Mouse (Mus musculus) thymus, adult 2 months (tissue): ENCODE measurements around the gene Naaladl2. TPM values are rescaled to one million over a fixed set of nuclear protein-coding genes. Genes with fewer than 3 reads are reported as not detected.

ENCODE experiments used
- DNase-seq: peaks from one replicate; pipeline ENCODE4 v3.0.0; 2021
- H3K27ac ChIP-seq: fragments of 200-500 bp; 2 replicates; pipeline ENCODE4 v1.5.1; 2012; ENCODE audit warnings: low read length, control low read depth; ENCODE audit not compliant: control insufficient read depth, insufficient read depth
- H3K27me3 ChIP-seq: fragments of 200-500 bp; 2 replicates; pipeline ENCODE4 v1.6.1; 2012; ENCODE audit warnings: mild to moderate bottlenecking, low read length, moderate library complexity, mixed read lengths; ENCODE audit not compliant: control insufficient read depth, insufficient read depth
- H3K36me3 ChIP-seq: fragments of 200-500 bp; 2 replicates; pipeline ENCODE4 v1.6.1; 2012; ENCODE audit warnings: mild to moderate bottlenecking, low read length, moderate library complexity; ENCODE audit not compliant: control insufficient read depth, insufficient read depth
- H3K4me1 ChIP-seq: fragments of 200-500 bp; replicated peaks from 2 replicates; pipeline ENCODE4 v1.6.1; 2012; ENCODE audit warnings: low read length; ENCODE audit not compliant: control insufficient read depth, insufficient read depth
- H3K4me3 ChIP-seq: fragments of 200-500 bp; 2 replicates; pipeline ENCODE4 v1.5.1; 2012; ENCODE audit warnings: mild to moderate bottlenecking, low read length, control low read depth, moderate library complexity; ENCODE audit not compliant: control insufficient read depth, insufficient read depth
- CTCF ChIP-seq: fragments of 200-500 bp; IDR thresholded peaks from 2 replicates; pipeline ENCODE4 v1.5.1; 2012; ENCODE audit warnings: mild to moderate bottlenecking, control low read depth, low read length, moderate library complexity, borderline replicate concordance; ENCODE audit not compliant: control insufficient read depth, poor library complexity, insufficient read depth; ENCODE audit errors: extremely low read depth
- POLR2A ChIP-seq: fragments of 200-500 bp; IDR thresholded peaks from 2 replicates; pipeline ENCODE4 v1.6.1; 2012; ENCODE audit warnings: mild to moderate bottlenecking, low read length, control low read depth, moderate library complexity; ENCODE audit not compliant: control insufficient read depth, poor library complexity, insufficient read depth; ENCODE audit errors: extremely low read depth
- WGBS: fragments of 180-500 bp; shearing (Covaris S2); methylation state at CpG from one replicate; pipeline ENCODE4 v1.1.7; 2018; 5-methylcytosine and 5-hydroxymethylcytosine counted together
- polyA plus RNA-seq: library from polyadenylated mRNA; depleted of rRNA; stranded (reverse); fragments of >200 nt; gene quantifications from 2 replicates; pipeline ENCODE4 v1.2.3, GENCODE M21; 2012

Gene Naaladl2
- polyA plus RNA-seq, 1 experiment, result 0.23 TPM

- WGBS, result 78% methylated on average over 4 of the region's 4 CpGs
- Histone ChIP-seq H3K4me1 (no peaks in the 10 kb centered on the region), H3K27me3 (no peaks in the 10 kb centered on the region), H3K27ac (no peak overlapping the region), H3K36me3 (no peaks in the 10 kb centered on the region), H3K4me3 (no peak overlapping the region)
- no peak for DNase-seq
- no peak for TF ChIP-seq POLR2A
- no peak for TF ChIP-seq CTCF
Observed at GRCm38 (mm10) chr3:25127864-25128263, 16.2 kb downstream of the Naaladl2 start.

GRCm38 (mm10) chr3:25124919-25125846 is 18.9 kb downstream of the Naaladl2 start:
- WGBS, result 66% methylated on average over 5 of the region's 5 CpGs
- TF ChIP-seq POLR2A (no peak), CTCF (no peak)

GRCm38 (mm10) chr3:25113107-25113506 is 31.0 kb downstream of the Naaladl2 start:
- TF ChIP-seq CTCF (no peak), POLR2A (no peak)
- WGBS, result 88% methylated on average over 4 of the region's 4 CpGs
- Histone ChIP-seq H3K4me3 (no peak overlapping the region), H3K4me1 (no peaks in the 10 kb centered on the region), H3K27ac (no peak overlapping the region), H3K36me3 (no peaks in the 10 kb centered on the region), H3K27me3 (no peaks in the 10 kb centered on the region)
- DNase-seq, result no peak

More at GRCm38 (mm10) chr3:25124919-25125846, 18.9 kb downstream of the Naaladl2 start:
- Histone ChIP-seq H3K4me3 (no peak overlapping the region), H3K36me3 (no peaks in the 10 kb centered on the region), H3K4me1 (no peaks in the 10 kb centered on the region), H3K27me3 (no peaks in the 10 kb centered on the region), H3K27ac (no peak overlapping the region)
- DNase-seq, result no peak

GRCm38 (mm10) chr3:25108997-25109396 is 35.1 kb downstream of the Naaladl2 start:
- 79% methylated on average over 3 of the region's 3 CpGs for WGBS
- Histone ChIP-seq H3K27me3 (no peaks in the 10 kb centered on the region), H3K4me3 (no peak overlapping the region), H3K36me3 (no peaks in the 10 kb centered on the region), H3K27ac (no peak overlapping the region), H3K4me1 (no peaks in the 10 kb centered on the region)
- DNase-seq, result no peak
- TF ChIP-seq CTCF (no peak), POLR2A (no peak)

- no peak for DNase-seq
- H3K4me1 ChIP-seq, result no peaks in the 10 kb centered on the region
- TF ChIP-seq POLR2A (no peak), CTCF (no peak)
- no peaks in the 10 kb centered on the region for H3K27me3 ChIP-seq
- no peak overlapping the region for H3K4me3 ChIP-seq
- no peak overlapping the region for H3K27ac ChIP-seq
- WGBS, result 90% methylated on average over 2 of the region's 2 CpGs
- H3K36me3 ChIP-seq, result no peaks in the 10 kb centered on the region
Observed at GRCm38 (mm10) chr3:25092986-25093385, 51.1 kb downstream of the Naaladl2 start.

GRCm38 (mm10) chr3:25075785-25076184 is 68.3 kb downstream of the Naaladl2 start:
- Histone ChIP-seq H3K27me3 (no peaks in the 10 kb centered on the region), H3K4me1 (no peaks in the 10 kb centered on the region), H3K4me3 (no peak overlapping the region), H3K36me3 (no peaks in the 10 kb centered on the region), H3K27ac (no peak overlapping the region)
- TF ChIP-seq POLR2A (no peak), CTCF (no peak)
- no peak for DNase-seq
- WGBS, result 65% methylated on average over 1 of the region's 1 CpGs

GRCm38 (mm10) chr3:25074266-25074665 is 69.8 kb downstream of the Naaladl2 start:
- Histone ChIP-seq H3K27ac (no peak overlapping the region), H3K36me3 (no peaks in the 10 kb centered on the region), H3K4me3 (no peak overlapping the region), H3K27me3 (no peaks in the 10 kb centered on the region), H3K4me1 (no peaks in the 10 kb centered on the region)
- no peak for DNase-seq
- TF ChIP-seq POLR2A, result no peak
- TF ChIP-seq CTCF, result no peak
- 83% methylated on average over 4 of the region's 4 CpGs for WGBS
